Mouse (Mus musculus): ENCODE results near the gene L3mbtl1. TPM values are rescaled to one million over a fixed set of nuclear protein-coding genes. Genes with fewer than 3 reads are reported as not detected.

Gene L3mbtl1
- polyA plus RNA-seq, 1 experiment from 2014 or later, result 7.2 TPM

DNA sequence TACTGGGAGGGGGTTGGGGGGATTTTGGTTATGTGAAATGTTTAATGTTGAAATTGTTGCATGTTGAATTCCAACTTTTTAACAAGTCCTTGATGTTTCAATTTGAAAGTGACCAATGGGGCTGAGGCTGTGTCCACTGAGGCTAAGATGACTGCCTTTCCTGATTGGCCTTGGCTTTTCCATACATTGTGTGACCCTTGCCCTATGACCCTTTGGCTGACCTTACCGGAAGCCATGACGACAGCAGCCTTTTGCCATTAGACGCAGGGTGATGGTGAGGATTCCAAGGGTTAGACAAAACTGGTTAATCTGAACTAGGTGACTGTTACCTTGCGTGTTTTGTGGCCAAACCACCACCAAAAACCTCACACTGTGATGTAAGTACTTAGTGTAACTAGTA lies 10.6 kb upstream of the L3mbtl1 start:
- Histone ChIP-seq H3K27me3 (replicated peaks; ENCODE audit: control insufficient read depth, insufficient read depth, low read length) (no peaks in the 10 kb centered on the region), H3K27ac (ENCODE audit: low read depth, low read length) (no peak overlapping the region), H3K36me3 (ENCODE audit: control insufficient read depth, insufficient read depth, low read length) (peaks cover 28% of the 10 kb centered on the region), H3K4me2 (ENCODE audit: low read length) (peak overlapping the region; percentile 69), H3K4me3 (ENCODE audit: low read length) (peak overlapping the region; percentile 100), H3K9ac (ENCODE audit: low read depth, low read length) (peak overlapping the region; percentile 38; the same call in 1 of the 2 replicates), H3K4me1 (ENCODE audit: control insufficient read depth, insufficient read depth, low read depth, low read length) (peaks cover 15% of the 10 kb centered on the region), H3K9me3 (ENCODE audit: control insufficient read depth, low read length) (no peaks in the 10 kb centered on the region)
- ATAC-seq, result no peak
- 34% methylated on average over 4 of the region's 4 CpGs for WGBS

- no peak overlapping the region for H3K27ac ChIP-seq (ENCODE audit: low read depth, low read length)
- ATAC-seq, result no peak
- peaks cover 38% of the 10 kb centered on the region for H3K36me3 ChIP-seq (ENCODE audit: control insufficient read depth, insufficient read depth, low read length)
- H3K4me2 ChIP-seq (ENCODE audit: low read length), result no peak overlapping the region
- peaks cover 15% of the 10 kb centered on the region for H3K4me1 ChIP-seq (ENCODE audit: control insufficient read depth, insufficient read depth, low read depth, low read length)
- no peaks in the 10 kb centered on the region for H3K9me3 ChIP-seq (ENCODE audit: control insufficient read depth, low read length)
- no peaks in the 10 kb centered on the region for H3K27me3 ChIP-seq (replicated peaks; ENCODE audit: control insufficient read depth, insufficient read depth, low read length)
- H3K4me3 ChIP-seq (ENCODE audit: low read length), result no peak overlapping the region
- H3K9ac ChIP-seq (ENCODE audit: low read depth, low read length), result no peak overlapping the region
- 95% methylated on average over 19 of the region's 19 CpGs for WGBS
Observed at GRCm38 (mm10) chr2:162934421-162934820, 8.9 kb upstream of the L3mbtl1 start.

- no peak overlapping the region for H3K4me2 ChIP-seq (ENCODE audit: low read length)
- ATAC-seq, result no peak
- no peaks in the 10 kb centered on the region for H3K27me3 ChIP-seq (replicated peaks; ENCODE audit: control insufficient read depth, insufficient read depth, low read length)
- no peaks in the 10 kb centered on the region for H3K9me3 ChIP-seq (ENCODE audit: control insufficient read depth, low read length)
- no peak overlapping the region for H3K27ac ChIP-seq (ENCODE audit: low read depth, low read length)
- 98% methylated on average over 3 of the region's 3 CpGs for WGBS
- peaks cover 47% of the 10 kb centered on the region for H3K36me3 ChIP-seq (ENCODE audit: control insufficient read depth, insufficient read depth, low read length)
- H3K9ac ChIP-seq (ENCODE audit: low read depth, low read length), result no peak overlapping the region
- H3K4me3 ChIP-seq (ENCODE audit: low read length), result no peak overlapping the region
- H3K4me1 ChIP-seq (ENCODE audit: control insufficient read depth, insufficient read depth, low read depth, low read length), result peaks cover 11% of the 10 kb centered on the region
Observed at GRCm38 (mm10) chr2:162935700-162936099, 7.6 kb upstream of the L3mbtl1 start.

- Histone ChIP-seq H3K9me3 (ENCODE audit: control insufficient read depth, low read length) (no peaks in the 10 kb centered on the region), H3K27me3 (replicated peaks; ENCODE audit: control insufficient read depth, insufficient read depth, low read length) (no peaks in the 10 kb centered on the region; the same call in 1 of the 2 replicates), H3K4me1 (ENCODE audit: control insufficient read depth, insufficient read depth, low read depth, low read length) (peaks cover 10% of the 10 kb centered on the region), H3K36me3 (ENCODE audit: control insufficient read depth, insufficient read depth, low read length) (peaks cover 40% of the 10 kb centered on the region), H3K27ac (ENCODE audit: low read depth, low read length) (no peak overlapping the region), H3K9ac (ENCODE audit: low read depth, low read length) (no peak overlapping the region), H3K4me3 (ENCODE audit: low read length) (no peak overlapping the region), H3K4me2 (ENCODE audit: low read length) (no peak overlapping the region)
- ATAC-seq, result no peak
- WGBS, result 79% methylated on average over 1 of the region's 1 CpGs
Observed at GRCm38 (mm10) chr2:162939562-162939961, 3.7 kb upstream of the L3mbtl1 start.

GRCm38 (mm10) chr2:162943931-162944330 lies 659 bp downstream of the L3mbtl1 start:
- peak overlapping the region; percentile 84 for H3K9ac ChIP-seq (ENCODE audit: low read depth, low read length)
- peak overlapping the region; percentile 76 for H3K4me3 ChIP-seq (ENCODE audit: low read length)
- H3K36me3 ChIP-seq (ENCODE audit: control insufficient read depth, insufficient read depth, low read length), result peaks cover 15% of the 10 kb centered on the region
- peaks cover 10% of the 10 kb centered on the region for H3K4me1 ChIP-seq (ENCODE audit: control insufficient read depth, insufficient read depth, low read depth, low read length)
- ATAC-seq, result no peak
- peak overlapping the region; percentile 82 for H3K27ac ChIP-seq (ENCODE audit: low read depth, low read length)
- no peaks in the 10 kb centered on the region; the same call in 1 of the 2 replicates for H3K27me3 ChIP-seq (replicated peaks; ENCODE audit: control insufficient read depth, insufficient read depth, low read length)
- no peaks in the 10 kb centered on the region for H3K9me3 ChIP-seq (ENCODE audit: control insufficient read depth, low read length)
- peak overlapping the region; percentile 85 for H3K4me2 ChIP-seq (ENCODE audit: low read length)
- 3% methylated on average over 11 of the region's 11 CpGs for WGBS

GRCm38 (mm10) chr2:162946964-162947363 lies 3.7 kb downstream of the L3mbtl1 start:
- Histone ChIP-seq H3K27me3 (replicated peaks; ENCODE audit: control insufficient read depth, insufficient read depth, low read length) (no peaks in the 10 kb centered on the region; the same call in 1 of the 2 replicates), H3K9ac (ENCODE audit: low read depth, low read length) (no peak overlapping the region), H3K27ac (ENCODE audit: low read depth, low read length) (no peak overlapping the region), H3K4me2 (ENCODE audit: low read length) (no peak overlapping the region), H3K4me3 (ENCODE audit: low read length) (no peak overlapping the region), H3K9me3 (ENCODE audit: control insufficient read depth, low read length) (no peaks in the 10 kb centered on the region), H3K4me1 (ENCODE audit: control insufficient read depth, insufficient read depth, low read depth, low read length) (peaks cover 10% of the 10 kb centered on the region), H3K36me3 (ENCODE audit: control insufficient read depth, insufficient read depth, low read length) (no peaks in the 10 kb centered on the region)
- ATAC-seq, result no peak
- WGBS, result 79% methylated on average over 5 of the region's 5 CpGs

GRCm38 (mm10) chr2:162947736-162948135 lies 4.5 kb downstream of the L3mbtl1 start:
- peaks cover 7% of the 10 kb centered on the region for H3K4me1 ChIP-seq (ENCODE audit: control insufficient read depth, insufficient read depth, low read depth, low read length)
- no peaks in the 10 kb centered on the region for H3K9me3 ChIP-seq (ENCODE audit: control insufficient read depth, low read length)
- H3K9ac ChIP-seq (ENCODE audit: low read depth, low read length), result no peak overlapping the region
- ATAC-seq, result 0 out of 2 replicates have a peak, but pooled peaks have one; percentile 9
- H3K27ac ChIP-seq (ENCODE audit: low read depth, low read length), result no peak overlapping the region
- H3K27me3 ChIP-seq (replicated peaks; ENCODE audit: control insufficient read depth, insufficient read depth, low read length), result no peaks in the 10 kb centered on the region; the same call in 1 of the 2 replicates
- peak overlapping the region; percentile 21 for H3K4me3 ChIP-seq (ENCODE audit: low read length)
- no peaks in the 10 kb centered on the region for H3K36me3 ChIP-seq (ENCODE audit: control insufficient read depth, insufficient read depth, low read length)
- H3K4me2 ChIP-seq (ENCODE audit: low read length), result peak overlapping the region; percentile 47
- WGBS, result 45% methylated on average over 15 of the region's 15 CpGs

DNA sequence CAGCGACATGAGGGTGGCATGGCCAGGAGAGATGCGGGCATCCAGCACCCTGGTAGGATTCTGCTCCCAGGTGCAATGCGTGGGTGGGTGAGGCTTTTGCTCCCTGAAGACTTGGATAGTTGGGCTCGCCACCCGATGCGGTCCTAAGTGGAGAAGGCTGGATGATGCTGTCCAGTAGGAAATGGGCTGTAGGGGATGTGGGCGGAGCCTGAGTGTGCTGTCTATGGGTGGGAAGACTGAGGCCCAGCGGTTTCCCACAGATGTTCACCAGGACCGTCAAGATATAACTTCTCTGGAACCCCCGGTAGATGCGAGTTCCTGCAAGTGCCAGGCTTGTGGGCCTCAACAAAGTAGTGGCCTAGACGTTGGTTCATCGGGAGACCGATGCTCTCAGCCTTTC lies 4.9 kb downstream of the L3mbtl1 start:
- no peaks in the 10 kb centered on the region for H3K9me3 ChIP-seq (ENCODE audit: control insufficient read depth, low read length)
- H3K4me1 ChIP-seq (ENCODE audit: control insufficient read depth, insufficient read depth, low read depth, low read length), result peaks cover 3% of the 10 kb centered on the region
- H3K27me3 ChIP-seq (replicated peaks; ENCODE audit: control insufficient read depth, insufficient read depth, low read length), result no peaks in the 10 kb centered on the region; the same call in 1 of the 2 replicates
- 58% methylated on average over 14 of the region's 14 CpGs for WGBS
- no peaks in the 10 kb centered on the region for H3K36me3 ChIP-seq (ENCODE audit: control insufficient read depth, insufficient read depth, low read length)
- peak overlapping the region; percentile 21 for H3K4me3 ChIP-seq (ENCODE audit: low read length)
- H3K27ac ChIP-seq (ENCODE audit: low read depth, low read length), result no peak overlapping the region
- H3K9ac ChIP-seq (ENCODE audit: low read depth, low read length), result no peak overlapping the region
- no peak for ATAC-seq
- H3K4me2 ChIP-seq (ENCODE audit: low read length), result peak overlapping the region; percentile 47

- H3K4me3 ChIP-seq (ENCODE audit: low read length), result no peak overlapping the region
- no peaks in the 10 kb centered on the region for H3K27me3 ChIP-seq (replicated peaks; ENCODE audit: control insufficient read depth, insufficient read depth, low read length)
- no peaks in the 10 kb centered on the region for H3K4me1 ChIP-seq (ENCODE audit: control insufficient read depth, insufficient read depth, low read depth, low read length)
- H3K9me3 ChIP-seq (ENCODE audit: control insufficient read depth, low read length), result no peaks in the 10 kb centered on the region
- no peak overlapping the region for H3K4me2 ChIP-seq (ENCODE audit: low read length)
- ATAC-seq, result no peak
- no peak overlapping the region for H3K9ac ChIP-seq (ENCODE audit: low read depth, low read length)
- WGBS, result 96% methylated on average over 2 of the region's 2 CpGs
- H3K27ac ChIP-seq (ENCODE audit: low read depth, low read length), result no peak overlapping the region
- H3K36me3 ChIP-seq (ENCODE audit: control insufficient read depth, insufficient read depth, low read length), result no peaks in the 10 kb centered on the region
Observed at GRCm38 (mm10) chr2:162950776-162951175, 7.5 kb downstream of the L3mbtl1 start.

- H3K27ac ChIP-seq (ENCODE audit: low read depth, low read length), result no peak overlapping the region
- H3K4me2 ChIP-seq (ENCODE audit: low read length), result no peak overlapping the region
- no peaks in the 10 kb centered on the region for H3K27me3 ChIP-seq (replicated peaks; ENCODE audit: control insufficient read depth, insufficient read depth, low read length)
- ATAC-seq, result no peak
- WGBS, result 97% methylated on average over 2 of the region's 2 CpGs
- no peaks in the 10 kb centered on the region for H3K4me1 ChIP-seq (ENCODE audit: control insufficient read depth, insufficient read depth, low read depth, low read length)
- no peaks in the 10 kb centered on the region; the same call in 1 of the 2 replicates for H3K36me3 ChIP-seq (ENCODE audit: control insufficient read depth, insufficient read depth, low read length)
- H3K9me3 ChIP-seq (ENCODE audit: control insufficient read depth, low read length), result no peaks in the 10 kb centered on the region
- no peak overlapping the region for H3K9ac ChIP-seq (ENCODE audit: low read depth, low read length)
- no peak overlapping the region for H3K4me3 ChIP-seq (ENCODE audit: low read length)
Observed at GRCm38 (mm10) chr2:162956843-162957242, 13.6 kb downstream of the L3mbtl1 start.

Measured in hindbrain, embryonic 16.5 days (tissue).